Mouse (Mus musculus) embryo, embryonic 11 days (tissue): ENCODE measurements at regions not wholly inside any gene's neighbourhood (a gene's known extent, or its start where the extent isn't known, plus 50 kb on each side); places are given as distances from the start of the nearest gene placed in this dataset.

ENCODE experiments used
- DNase-seq: peaks from one replicate; pipeline ENCODE4 v3.0.0-alpha.2; 2015

GRCm38 (mm10) chr15:62986147-62986546 lies 858.8 kb downstream of the Gsdmc2 start:
- DNase-seq = no peak

GRCm38 (mm10) chr15:62970566-62970965 lies 874.4 kb downstream of the Gsdmc2 start:
- no peak for DNase-seq

- no peak for DNase-seq
Measured at GRCm38 (mm10) chr15:62962681-62963080, 882.3 kb downstream of the Gsdmc2 start.

- no peak for DNase-seq
Measured at GRCm38 (mm10) chr15:62960623-62961022, 884.4 kb downstream of the Gsdmc2 start.

- no peak for DNase-seq
Measured at GRCm38 (mm10) chr15:62958506-62959330, 886.3 kb downstream of the Gsdmc2 start.

GRCm38 (mm10) chr15:62954889-62955288 lies 890.1 kb downstream of the Gsdmc2 start:
- no peak for DNase-seq

- DNase-seq = no peak
Measured at GRCm38 (mm10) chr15:62954322-62954820, 890.6 kb downstream of the Gsdmc2 start.

- peak; percentile 28 for DNase-seq
Measured at GRCm38 (mm10) chr15:62953215-62953941, 891.6 kb downstream of the Gsdmc2 start.

GRCm38 (mm10) chr15:62952487-62953214 lies 892.3 kb downstream of the Gsdmc2 start:
- DNase-seq = no peak

- DNase-seq = no peak
Measured at GRCm38 (mm10) chr15:62939416-62939815, 905.6 kb downstream of the Gsdmc2 start.

- DNase-seq = no peak
Measured at GRCm38 (mm10) chr15:62937756-62938155, 907.2 kb downstream of the Gsdmc2 start.

- DNase-seq = peak; percentile 51
Measured at GRCm38 (mm10) chr15:62934522-62935189, 910.3 kb downstream of the Gsdmc2 start.

GRCm38 (mm10) chr15:62920520-62920919 lies 924.5 kb downstream of the Gsdmc2 start:
- no peak for DNase-seq

- no peak for DNase-seq
Measured at GRCm38 (mm10) chr15:62919264-62919663, 925.7 kb downstream of the Gsdmc2 start.

GRCm38 (mm10) chr15:62908379-62908778 lies 936.6 kb downstream of the Gsdmc2 start:
- peak; percentile 6 for DNase-seq

- no peak for DNase-seq
Measured at GRCm38 (mm10) chr15:62907181-62907580, 937.8 kb downstream of the Gsdmc2 start.

GRCm38 (mm10) chr15:62903047-62903822 lies 941.7 kb downstream of the Gsdmc2 start:
- DNase-seq = peak; percentile 78

- no peak for DNase-seq
Measured at GRCm38 (mm10) chr15:62901955-62902354, 943.0 kb downstream of the Gsdmc2 start.

- DNase-seq = no peak
Measured at GRCm38 (mm10) chr15:62889798-62890197, 955.2 kb downstream of the Gsdmc2 start.

- no peak for DNase-seq
Measured at GRCm38 (mm10) chr15:62885331-62885730, 959.6 kb downstream of the Gsdmc2 start.

- no peak for DNase-seq
Measured at GRCm38 (mm10) chr15:62871082-62871766, 973.8 kb downstream of the Gsdmc2 start.
